Mouse (Mus musculus) c-Kit-positive CD71-positive TER-119-negative erythroid progenitor cells, embryonic 14.5 days (primary cell): ENCODE measurements around the gene Rapgef3.

Experiments used
- DNase-seq: peaks from one replicate; pipeline ENCODE4 v3.0.0-alpha.2; 2013; ENCODE audit warnings: low read depth

The Rapgef3 gene

DNA sequence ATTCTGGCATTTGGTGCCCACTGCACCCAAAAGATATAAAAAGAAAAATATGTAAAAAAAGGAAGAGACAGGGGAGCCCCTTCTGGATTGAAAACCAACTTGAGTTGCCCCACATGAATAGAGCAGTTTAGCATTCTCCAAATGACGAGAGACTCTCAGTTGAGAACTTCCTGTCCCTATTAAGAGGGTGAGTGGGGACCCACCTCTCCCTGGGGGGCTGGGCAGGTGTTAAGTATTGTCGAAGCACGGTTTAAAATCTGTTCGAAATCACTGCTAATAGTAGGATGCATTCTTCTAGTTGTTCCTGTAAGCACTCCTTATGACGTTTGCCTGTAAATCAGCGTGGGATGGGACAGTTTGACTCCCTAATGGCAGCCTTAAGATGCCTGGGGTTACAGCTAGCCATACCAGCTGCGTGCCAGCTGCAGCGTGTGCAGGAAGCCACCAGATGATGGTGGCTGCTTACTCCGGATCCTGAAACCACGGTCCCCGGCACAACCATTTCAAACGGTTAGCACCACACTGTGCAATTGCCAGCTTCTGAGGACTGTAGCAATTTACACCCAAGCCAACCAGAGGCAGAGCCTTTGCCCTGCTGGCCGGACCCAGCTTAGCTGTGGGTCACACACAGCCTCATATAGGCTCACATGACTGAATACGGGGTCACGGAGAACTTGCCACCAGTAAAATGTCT, 46.6 kb downstream of the Rapgef3 start:
- no peak for DNase-seq

GRCm38 (mm10) chr15:97720026-97720675, 47.6 kb downstream of the Rapgef3 start:
- no peak for DNase-seq

GRCm38 (mm10) chr15:97719494-97719893, 48.3 kb downstream of the Rapgef3 start:
- no peak for DNase-seq

- DNase-seq, result no peak
Measured at GRCm38 (mm10) chr15:97718535-97719155, 49.1 kb downstream of the Rapgef3 start.

DNA sequence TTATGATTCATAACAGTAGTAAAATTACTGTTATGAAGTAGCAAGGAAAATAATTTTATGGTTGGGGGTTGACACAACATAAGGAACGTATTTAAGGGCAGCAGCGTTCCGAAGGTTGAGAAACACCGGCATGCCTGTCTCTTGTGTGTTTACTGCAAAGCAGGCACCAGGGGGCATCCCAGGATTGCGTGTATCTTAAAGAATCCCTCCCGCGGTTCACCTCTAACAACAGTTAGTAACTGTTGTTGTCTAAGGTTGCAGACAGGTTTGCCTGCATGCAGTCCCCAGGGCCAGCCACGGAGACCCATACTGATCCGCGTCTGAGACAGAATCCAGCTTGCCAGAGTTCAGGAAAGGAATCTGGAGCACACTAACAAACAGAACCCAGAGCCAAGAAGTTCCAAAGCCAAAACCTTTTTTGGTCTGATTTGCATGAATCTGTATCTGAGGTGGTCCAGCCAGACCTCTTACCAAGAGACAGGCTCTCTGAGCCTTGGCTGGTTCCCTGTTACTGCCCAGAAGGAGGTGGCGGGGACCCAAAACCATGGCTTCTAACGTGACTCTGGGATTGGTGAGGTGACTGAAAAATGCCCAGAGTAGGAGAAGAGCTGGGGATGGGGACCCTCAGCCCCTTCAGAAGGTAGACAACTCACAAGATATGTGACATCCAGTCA, 49.8 kb downstream of the Rapgef3 start:
- DNase-seq, result peak; percentile 43

- no peak for DNase-seq
Measured at GRCm38 (mm10) chr15:97716782-97717181, 51.0 kb downstream of the Rapgef3 start.

- DNase-seq, result no peak
Measured at GRCm38 (mm10) chr15:97715734-97716133, 52.0 kb downstream of the Rapgef3 start.

GRCm38 (mm10) chr15:97715083-97715482, 52.7 kb downstream of the Rapgef3 start:
- no peak for DNase-seq

- DNase-seq, result no peak
Measured at GRCm38 (mm10) chr15:97712546-97712945, 55.2 kb downstream of the Rapgef3 start.

GRCm38 (mm10) chr15:97710906-97711305, 56.9 kb downstream of the Rapgef3 start:
- no peak for DNase-seq

- peak; percentile 67 for DNase-seq
Measured at GRCm38 (mm10) chr15:97705211-97706050, 62.3 kb downstream of the Rapgef3 start, which contains the start of gene Rpap3. Gene Rpap3 (minus strand): TSS chr15:97705825.

- no peak for DNase-seq
Measured at GRCm38 (mm10) chr15:97696616-97697015, 71.2 kb downstream of the Rapgef3 start.
